Mouse (Mus musculus): ENCODE measurements around the gene Adamts5.

The Adamts5 gene

GRCm38 (mm10) chr16:85901581-85901910, at the start of gene Adamts5:
Adamts5 (minus strand) TSS chr16:85901828.
- in situ Hi-C loops (cut with MboI; ENCODE audit: unreplicated experiment in 2 of 2): no loop called here

GRCm38 (mm10) chr16:85950356-85950755, 48.7 kb upstream of the Adamts5 start:
- in situ Hi-C loops (cut with MboI; ENCODE audit: unreplicated experiment in 2 of 2): no loop called here

- in situ Hi-C loops (cut with MboI; ENCODE audit: unreplicated experiment in 2 of 2): no loop called here
Observed at GRCm38 (mm10) chr16:85926004-85926403, 24.4 kb upstream of the Adamts5 start.

- in situ Hi-C loops (cut with MboI; ENCODE audit: unreplicated experiment in 2 of 2): no loop called here
Observed at GRCm38 (mm10) chr16:85922454-85922853, 20.8 kb upstream of the Adamts5 start.

GRCm38 (mm10) chr16:85920122-85920521, 18.5 kb upstream of the Adamts5 start:
- in situ Hi-C loops (cut with MboI; ENCODE audit: unreplicated experiment in 2 of 2): no loop called here

GRCm38 (mm10) chr16:85900702-85901580, 687 bp downstream of the Adamts5 start:
- in situ Hi-C loops (cut with MboI; ENCODE audit: unreplicated experiment in 2 of 2): no loop called here

- in situ Hi-C loops (cut with MboI; ENCODE audit: unreplicated experiment in 2 of 2): no loop called here
Observed at GRCm38 (mm10) chr16:85899790-85900587, 1.6 kb downstream of the Adamts5 start.

- in situ Hi-C loops (cut with MboI; ENCODE audit: unreplicated experiment in 2 of 2): no loop called here
Observed at GRCm38 (mm10) chr16:85899301-85899721, 2.3 kb downstream of the Adamts5 start.

- in situ Hi-C loops (cut with MboI; ENCODE audit: unreplicated experiment in 2 of 2): no loop called here
Observed at GRCm38 (mm10) chr16:85898816-85899215, 2.8 kb downstream of the Adamts5 start.

- in situ Hi-C loops (cut with MboI; ENCODE audit: unreplicated experiment in 2 of 2): no loop called here
Observed at GRCm38 (mm10) chr16:85898391-85898790, 3.2 kb downstream of the Adamts5 start.

GRCm38 (mm10) chr16:85897854-85898253, 3.8 kb downstream of the Adamts5 start:
- in situ Hi-C loops (cut with MboI; ENCODE audit: unreplicated experiment in 2 of 2): no loop called here

GRCm38 (mm10) chr16:85895948-85896347, 5.7 kb downstream of the Adamts5 start:
- in situ Hi-C loops (cut with MboI; ENCODE audit: unreplicated experiment in 2 of 2): no loop called here

GRCm38 (mm10) chr16:85889778-85890177, 11.8 kb downstream of the Adamts5 start:
- in situ Hi-C loops (cut with MboI; ENCODE audit: unreplicated experiment in 2 of 2): no loop called here

GRCm38 (mm10) chr16:85887289-85888051, 14.2 kb downstream of the Adamts5 start:
- in situ Hi-C loops (cut with MboI; ENCODE audit: unreplicated experiment in 2 of 2): no loop called here

- in situ Hi-C loops (cut with MboI; ENCODE audit: unreplicated experiment in 2 of 2): no loop called here
Observed at GRCm38 (mm10) chr16:85879075-85879474, 22.6 kb downstream of the Adamts5 start.

GRCm38 (mm10) chr16:85874141-85874540, 27.5 kb downstream of the Adamts5 start:
- in situ Hi-C loops (cut with MboI; ENCODE audit: unreplicated experiment in 2 of 2): no loop called here

- in situ Hi-C loops (cut with MboI; ENCODE audit: unreplicated experiment in 2 of 2): no loop called here
Observed at GRCm38 (mm10) chr16:85871971-85872370, 29.7 kb downstream of the Adamts5 start.

- in situ Hi-C loops (cut with MboI; ENCODE audit: unreplicated experiment in 2 of 2): no loop called here
Observed at GRCm38 (mm10) chr16:85871248-85871647, 30.4 kb downstream of the Adamts5 start.

GRCm38 (mm10) chr16:85864691-85865389, 36.8 kb downstream of the Adamts5 start:
- in situ Hi-C loops (cut with MboI; ENCODE audit: unreplicated experiment in 2 of 2): no loop called here

GRCm38 (mm10) chr16:85854505-85854904, 47.1 kb downstream of the Adamts5 start:
- in situ Hi-C loops (cut with MboI; ENCODE audit: unreplicated experiment in 2 of 2): no loop called here

All from v-Abl transformed pro-B cells (cell line).